Mouse (Mus musculus): ENCODE data around the gene Leng9. TPM values are rescaled to one million over a fixed set of nuclear protein-coding genes. Genes with fewer than 3 reads are reported as not detected.

Gene Leng9
- polyA plus RNA-seq, 1 experiment from 2014 or later, result 1.8 TPM

- DNase-seq (ENCODE audit: low spot score), result peak; percentile 91
- peaks cover 25% of the 10 kb centered on the region for H3K27me3 ChIP-seq (ENCODE audit: insufficient read depth, poor library complexity, severe bottlenecking)
- WGBS, result under 1% methylated on average over 64 of the region's 64 CpGs
Measured at GRCm38 (mm10) chr7:4149209-4150054, 742 bp downstream of the Leng9 start.

GRCm38 (mm10) chr7:4148341-4149208, 1.6 kb downstream of the Leng9 start:
- DNase-seq (ENCODE audit: low spot score), result peak; percentile 70
- Histone ChIP-seq H3K4me1 (peaks cover 31% of the 10 kb centered on the region), H3K9me3 (no peaks in the 10 kb centered on the region), H3K4me3 (peak overlapping the region; percentile 88), H3K27ac (peak overlapping the region; percentile 91), H3K27me3 (ENCODE audit: insufficient read depth, poor library complexity, severe bottlenecking) (peaks cover 25% of the 10 kb centered on the region), H3K36me3 (peaks cover 47% of the 10 kb centered on the region)
- 30% methylated on average over 18 of the region's 18 CpGs for WGBS

More at GRCm38 (mm10) chr7:4149209-4150054, 742 bp downstream of the Leng9 start:
- H3K9me3 ChIP-seq, result no peaks in the 10 kb centered on the region
- peak overlapping the region; percentile 91 for H3K27ac ChIP-seq
- peaks cover 38% of the 10 kb centered on the region for H3K36me3 ChIP-seq
- H3K4me3 ChIP-seq, result peak overlapping the region; percentile 88
- H3K4me1 ChIP-seq, result peaks cover 31% of the 10 kb centered on the region

- H3K4me1 ChIP-seq, result peaks cover 31% of the 10 kb centered on the region
- no peak overlapping the region for H3K4me3 ChIP-seq
- no peaks in the 10 kb centered on the region for H3K9me3 ChIP-seq
- DNase-seq (ENCODE audit: low spot score), result peak; percentile 19
- no peak overlapping the region for H3K27ac ChIP-seq
- H3K27me3 ChIP-seq (ENCODE audit: insufficient read depth, poor library complexity, severe bottlenecking), result peaks cover 25% of the 10 kb centered on the region
- 82% methylated on average over 4 of the region's 4 CpGs for WGBS
- H3K36me3 ChIP-seq, result peaks cover 54% of the 10 kb centered on the region
Measured at GRCm38 (mm10) chr7:4147836-4148235, 2.3 kb downstream of the Leng9 start.

- Histone ChIP-seq H3K36me3 (peaks cover 59% of the 10 kb centered on the region), H3K27me3 (ENCODE audit: insufficient read depth, poor library complexity, severe bottlenecking) (peaks cover 21% of the 10 kb centered on the region), H3K4me3 (no peak overlapping the region), H3K4me1 (peaks cover 31% of the 10 kb centered on the region), H3K27ac (no peak overlapping the region), H3K9me3 (no peaks in the 10 kb centered on the region)
- DNase-seq (ENCODE audit: low spot score), result peak; percentile 75
- WGBS, result 84% methylated on average over 17 of the region's 20 CpGs
Measured at GRCm38 (mm10) chr7:4147371-4147770, 2.8 kb downstream of the Leng9 start.

- 92% methylated on average over 23 of the region's 23 CpGs for WGBS
- H3K9me3 ChIP-seq, result no peaks in the 10 kb centered on the region
- H3K4me1 ChIP-seq, result peaks cover 30% of the 10 kb centered on the region
- H3K27ac ChIP-seq, result no peak overlapping the region
- DNase-seq (ENCODE audit: low spot score), result peak; percentile 68
- no peak overlapping the region for H3K4me3 ChIP-seq
- H3K36me3 ChIP-seq, result peaks cover 68% of the 10 kb centered on the region
- peaks cover 12% of the 10 kb centered on the region for H3K27me3 ChIP-seq (ENCODE audit: insufficient read depth, poor library complexity, severe bottlenecking)
Measured at GRCm38 (mm10) chr7:4146241-4147180, 3.7 kb downstream of the Leng9 start.

- H3K27me3 ChIP-seq (ENCODE audit: insufficient read depth, poor library complexity, severe bottlenecking), result peaks cover 4% of the 10 kb centered on the region
- peaks cover 22% of the 10 kb centered on the region for H3K4me1 ChIP-seq
- 72% methylated on average over 6 of the region's 6 CpGs for WGBS
- DNase-seq (ENCODE audit: low spot score), result peak; percentile 77
- H3K27ac ChIP-seq, result no peak overlapping the region
- peaks cover 72% of the 10 kb centered on the region for H3K36me3 ChIP-seq
- no peak overlapping the region for H3K4me3 ChIP-seq
- no peaks in the 10 kb centered on the region for H3K9me3 ChIP-seq
Measured at GRCm38 (mm10) chr7:4145552-4146190, 4.5 kb downstream of the Leng9 start.

- no peaks in the 10 kb centered on the region for H3K27me3 ChIP-seq (ENCODE audit: insufficient read depth, poor library complexity, severe bottlenecking)
- H3K36me3 ChIP-seq, result peaks cover 79% of the 10 kb centered on the region
- peak; percentile 72 for DNase-seq (ENCODE audit: low spot score)
- 96% methylated on average over 20 of the region's 20 CpGs for WGBS
- H3K4me3 ChIP-seq, result no peak overlapping the region
- H3K4me1 ChIP-seq, result peaks cover 15% of the 10 kb centered on the region
- no peak overlapping the region for H3K27ac ChIP-seq
- no peaks in the 10 kb centered on the region for H3K9me3 ChIP-seq
Measured at GRCm38 (mm10) chr7:4144766-4145551, 5.2 kb downstream of the Leng9 start.

- H3K4me1 ChIP-seq, result peaks cover 12% of the 10 kb centered on the region
- WGBS, result 94% methylated on average over 13 of the region's 13 CpGs
Measured at GRCm38 (mm10) chr7:4144046-4144445, 6.1 kb downstream of the Leng9 start.

GRCm38 (mm10) chr7:4143506-4143905, 6.7 kb downstream of the Leng9 start:
- Histone ChIP-seq H3K4me3 (no peak overlapping the region), H3K36me3 (peaks cover 94% of the 10 kb centered on the region), H3K27ac (no peak overlapping the region), H3K9me3 (no peaks in the 10 kb centered on the region), H3K27me3 (ENCODE audit: insufficient read depth, poor library complexity, severe bottlenecking) (no peaks in the 10 kb centered on the region), H3K4me1 (peaks cover 8% of the 10 kb centered on the region)
- DNase-seq (ENCODE audit: low spot score), result peak; percentile 68
- 92% methylated on average over 19 of the region's 19 CpGs for WGBS

More at GRCm38 (mm10) chr7:4144046-4144445, 6.1 kb downstream of the Leng9 start:
- Histone ChIP-seq H3K27me3 (ENCODE audit: insufficient read depth, poor library complexity, severe bottlenecking) (no peaks in the 10 kb centered on the region), H3K36me3 (peaks cover 89% of the 10 kb centered on the region), H3K27ac (no peak overlapping the region), H3K4me3 (no peak overlapping the region), H3K9me3 (no peaks in the 10 kb centered on the region)
- peak; percentile 72 for DNase-seq (ENCODE audit: low spot score)

- H3K4me3 ChIP-seq, result no peak overlapping the region
- H3K4me1 ChIP-seq, result peaks cover 8% of the 10 kb centered on the region
- H3K27ac ChIP-seq, result no peak overlapping the region
- H3K36me3 ChIP-seq, result peaks cover 97% of the 10 kb centered on the region
- DNase-seq (ENCODE audit: low spot score), result peak; percentile 60
- no peaks in the 10 kb centered on the region for H3K27me3 ChIP-seq (ENCODE audit: insufficient read depth, poor library complexity, severe bottlenecking)
- WGBS, result 91% methylated on average over 10 of the region's 10 CpGs
- H3K9me3 ChIP-seq, result no peaks in the 10 kb centered on the region
Measured at GRCm38 (mm10) chr7:4142796-4143445, 7.3 kb downstream of the Leng9 start.

Measured in heart, embryonic 10.5 days (tissue).